Mouse (Mus musculus): Measurements from ENCODE around the gene Sec61b.

DNA sequence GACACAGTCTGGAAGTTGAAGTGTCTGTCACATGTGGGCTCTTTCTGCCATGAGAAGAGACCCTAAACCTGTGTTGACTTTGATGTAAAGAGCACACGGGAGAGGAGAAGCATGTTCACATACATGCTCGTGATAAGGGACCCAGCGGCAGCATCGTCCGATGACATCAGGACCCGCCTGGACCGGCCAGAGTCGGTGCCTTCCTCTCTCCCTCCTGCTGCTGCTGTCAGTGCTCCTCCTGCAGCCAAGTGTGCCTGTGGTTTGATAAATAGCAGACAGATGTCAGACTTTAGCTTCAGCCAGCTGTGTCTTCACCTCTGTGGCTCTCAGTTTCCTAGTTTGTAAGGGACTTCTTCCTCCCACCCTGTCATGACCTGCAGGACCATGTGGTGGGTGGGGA is 19.0 kb downstream of the Sec61b start:
- TF ChIP-seq CTCF (IDR thresholded peaks at IDR 0.05; ENCODE audit: control insufficient read depth, insufficient read depth, low read length) (no peak), POLR2A (IDR thresholded peaks at IDR 0.05; ENCODE audit: borderline replicate concordance, control insufficient read depth, low read depth, low read length) (no peak)

All from bone marrow, adult 2 months (tissue).